Mouse (Mus musculus) inflammation-experienced regulatory T-cells, adult 6 months (primary cell): ENCODE results near the gene Slc25a40. TPM values are rescaled to one million over a fixed set of nuclear protein-coding genes. Genes with fewer than 3 reads are reported as not detected.

ENCODE experiments used
- ATAC-seq: one replicate; pipeline ENCODE4 v1.8.0; 2017
- polyA plus RNA-seq, 3 experiments: library from polyadenylated mRNA; unstranded; fragments of 100-300 nt; shearing (Covaris generic); gene quantifications; one replicate each; pipeline ENCODE4 v1.2.1; 2017

The Slc25a40 gene
- polyA plus RNA-seq, 3 experiments from 2014 or later, result 20.7 to 26.7 (median 26.6) TPM

- no peak for ATAC-seq
These were observed 69.1 kb downstream of the Slc25a40 start for GRCm38 (mm10) chr5:8491778-8492177.

Other genes starting within 250 kb of the Slc25a40 start
- 1 to 10 TPM in 1 of 3 experiments, under 1 TPM in 2; 0.59 to 1.2 (median 0.67) TPM for gene Adam22, start 54.7 kb upstream of the Slc25a40 start, polyA plus RNA-seq
- gene Dbf4, start 134 bp upstream of the Slc25a40 start, polyA plus RNA-seq, result 10 to 100 TPM in 1 of 3 experiments, 1 to 10 TPM in 2; 7.2 to 31.0 (median 8.9) TPM
- 1 to 10 TPM; 2.1 to 3.8 (median 2.9) TPM for gene Rundc3b, start 200.1 kb downstream of the Slc25a40 start, polyA plus RNA-seq
- gene Abcb1a, start 237.2 kb downstream of the Slc25a40 start, polyA plus RNA-seq, result 10 to 100 TPM; 28.5 to 43.6 (median 33.0) TPM